Mouse (Mus musculus) small intestine, adult 2 months (tissue): ENCODE results near the gene Setdb1. TPM values are rescaled to one million over a fixed set of nuclear protein-coding genes. Genes with fewer than 3 reads are reported as not detected.
"Not testable (repeated sequence)": the region's sequence is repeated elsewhere in the genome, so short reads cannot be mapped to it uniquely, and the experiment has no call there.

ENCODE experiments used
- H3K27ac ChIP-seq: fragments of 200-500 bp; 2 replicates; pipeline ENCODE4 v1.5.1; 2012; ENCODE audit warnings: low read depth, low read length, control low read depth, inconsistent platforms; ENCODE audit not compliant: insufficient read depth
- H3K27me3 ChIP-seq: fragments of 200-500 bp; 2 replicates; pipeline ENCODE4 v1.6.1; 2012; ENCODE audit warnings: mild to moderate bottlenecking, moderate library complexity, low read length, inconsistent platforms; ENCODE audit not compliant: control insufficient read depth, insufficient read depth
- H3K36me3 ChIP-seq: fragments of 200-500 bp; 2 replicates; pipeline ENCODE4 v1.6.1; 2012; ENCODE audit warnings: mild to moderate bottlenecking, low read length, control low read depth, inconsistent platforms; ENCODE audit not compliant: control insufficient read depth, insufficient read depth
- H3K4me1 ChIP-seq: fragments of 200-500 bp; 2 replicates; pipeline ENCODE4 v1.6.1; 2012; ENCODE audit warnings: low read length, inconsistent platforms, mixed read lengths; ENCODE audit not compliant: control insufficient read depth, insufficient read depth, insufficient read length
- H3K4me3 ChIP-seq: fragments of 200-500 bp; 2 replicates; pipeline ENCODE4 v1.5.1; 2012; ENCODE audit warnings: low read depth, mild to moderate bottlenecking, control low read depth, inconsistent platforms, low read length, moderate library complexity
- CTCF ChIP-seq: fragments of 200-500 bp; IDR thresholded peaks from 2 replicates; pipeline ENCODE4 v1.5.1; 2012; ENCODE audit warnings: low read depth, mild to moderate bottlenecking, control low read depth, inconsistent platforms, low read length, moderate library complexity, mixed read lengths; ENCODE audit not compliant: insufficient replicate concordance, insufficient read length; ENCODE audit errors: extremely low read depth
- POLR2A ChIP-seq: fragments of 200-500 bp; IDR thresholded peaks from 2 replicates; pipeline ENCODE4 v1.6.1; 2012; ENCODE audit warnings: low read depth, mild to moderate bottlenecking, control low read depth, inconsistent platforms, low read length, moderate library complexity
- WGBS: fragments of 180-500 bp; shearing (Covaris S2); methylation state at CpG from one replicate; pipeline ENCODE4 v1.1.7; 2018; 5-methylcytosine and 5-hydroxymethylcytosine counted together
- polyA plus RNA-seq: library from polyadenylated mRNA; depleted of rRNA; stranded (reverse); fragments of >200 nt; gene quantifications from 2 replicates; pipeline ENCODE4 v1.2.3, GENCODE M21; 2012

Gene Setdb1
- polyA plus RNA-seq, 1 experiment, result 5.3 TPM

DNA sequence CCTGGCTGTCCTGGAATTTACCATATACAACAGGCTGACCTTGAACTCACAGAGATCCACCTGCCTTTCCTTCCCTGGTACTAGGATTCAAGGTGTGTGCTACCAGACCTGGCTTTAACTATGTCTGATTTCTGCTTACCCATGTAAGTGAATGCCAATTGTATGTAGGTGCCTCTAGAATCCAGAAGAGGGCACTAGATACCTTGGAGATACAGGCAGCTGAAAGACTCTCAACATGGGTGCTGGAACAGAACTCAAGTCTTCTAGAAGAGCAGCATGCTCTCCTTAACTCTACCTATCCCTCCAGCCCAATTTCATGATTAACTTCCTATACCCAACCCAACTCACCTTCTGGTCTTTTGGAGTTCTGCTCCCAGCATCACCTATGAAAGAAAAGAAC lies 7.5 kb downstream of the Setdb1 start:
- Histone ChIP-seq H3K4me1 (no peaks in the 10 kb centered on the region), H3K4me3 (no peak overlapping the region), H3K36me3 (peaks cover 38% of the 10 kb centered on the region), H3K27me3 (no peaks in the 10 kb centered on the region), H3K27ac (no peak overlapping the region)
- no peak for TF ChIP-seq CTCF
- TF ChIP-seq POLR2A, result no peak

GRCm38 (mm10) chr3:95348343-95348742 lies 8.7 kb downstream of the Setdb1 start:
- not testable (repeated sequence) for H3K4me1 ChIP-seq, H3K27me3 ChIP-seq, H3K4me3 ChIP-seq, H3K27ac ChIP-seq
- H3K36me3 ChIP-seq, result peaks cover 36% of the 10 kb centered on the region
- WGBS, result 97% methylated on average over 5 of the region's 5 CpGs

DNA sequence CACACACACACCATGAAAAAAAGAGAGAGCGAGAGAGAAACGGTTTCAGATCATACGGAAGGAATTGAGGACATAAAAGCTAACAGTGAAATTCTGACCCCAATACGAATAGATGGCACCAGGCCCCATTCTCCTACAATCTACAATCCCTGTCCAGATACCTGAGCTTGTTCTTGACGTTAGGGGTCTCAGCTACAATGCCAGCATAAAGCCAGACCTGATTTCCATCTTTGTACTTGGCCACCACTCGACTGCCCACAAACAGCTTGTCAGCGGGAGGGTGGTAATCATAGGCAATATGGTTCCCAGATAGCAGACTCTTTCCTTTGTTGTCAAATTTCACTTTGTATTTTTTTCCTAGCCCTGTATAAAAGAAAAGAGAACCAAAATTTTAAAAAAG lies 10.5 kb downstream of the Setdb1 start:
- TF ChIP-seq POLR2A, result no peak
- TF ChIP-seq CTCF, result no peak
- Histone ChIP-seq H3K27me3 (no peaks in the 10 kb centered on the region), H3K27ac (no peak overlapping the region), H3K4me1 (no peaks in the 10 kb centered on the region), H3K4me3 (no peak overlapping the region), H3K36me3 (peaks cover 41% of the 10 kb centered on the region)
- WGBS, result 92% methylated on average over 7 of the region's 7 CpGs

GRCm38 (mm10) chr3:95343356-95344000 lies 13.5 kb downstream of the Setdb1 start:
- H3K4me1 ChIP-seq, H3K4me3 ChIP-seq, H3K27ac ChIP-seq, H3K27me3 ChIP-seq: not testable (repeated sequence)
- H3K36me3 ChIP-seq, result peaks cover 60% of the 10 kb centered on the region
- 88% methylated on average over 9 of the region's 9 CpGs for WGBS

DNA sequence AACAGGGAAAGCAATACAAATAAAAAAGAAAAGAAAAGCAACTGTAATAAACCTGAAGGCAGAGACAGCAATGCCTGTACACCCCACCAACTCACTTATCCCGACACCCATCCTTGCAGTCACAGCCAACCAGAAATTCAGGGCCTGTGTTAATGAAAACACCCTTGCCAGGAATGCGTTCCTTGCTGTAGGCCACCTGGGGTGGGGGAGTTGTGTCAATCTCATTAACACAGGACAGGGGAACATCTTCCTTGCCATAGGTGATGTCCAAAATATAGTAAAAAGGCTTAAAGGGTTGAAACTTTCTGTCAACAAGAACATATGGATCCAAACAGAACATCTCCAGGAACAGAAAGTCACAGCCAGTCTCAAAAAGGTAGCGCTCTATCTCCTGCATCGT lies 18.8 kb downstream of the Setdb1 start:
- Histone ChIP-seq H3K4me3 (no peak overlapping the region), H3K36me3 (peaks cover 64% of the 10 kb centered on the region), H3K27me3 (no peaks in the 10 kb centered on the region), H3K27ac (no peak overlapping the region), H3K4me1 (no peaks in the 10 kb centered on the region)
- TF ChIP-seq CTCF (no peak), POLR2A (no peak)
- WGBS, result 91% methylated on average over 4 of the region's 4 CpGs

DNA sequence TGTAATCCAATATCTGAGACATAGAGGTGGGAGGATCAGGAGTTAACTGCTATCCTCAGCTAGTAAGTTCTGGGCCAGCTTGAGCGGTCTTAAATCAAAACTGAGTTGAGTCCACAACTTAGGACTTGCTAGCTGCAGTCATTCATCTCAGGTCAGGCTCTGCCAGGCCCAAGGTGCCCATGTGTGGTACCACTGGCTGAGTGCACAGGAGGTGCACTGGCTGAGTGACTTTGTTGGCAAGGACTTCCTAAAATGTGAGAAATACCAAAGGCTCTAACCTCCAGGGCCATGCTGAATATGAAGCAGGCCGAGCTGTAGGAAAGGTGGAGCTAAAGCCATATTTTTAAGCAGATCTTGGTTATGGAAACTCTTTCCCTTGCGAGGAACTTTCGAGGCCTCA lies 19.7 kb downstream of the Setdb1 start:
- H3K27ac ChIP-seq, result no peak overlapping the region
- peaks cover 63% of the 10 kb centered on the region for H3K36me3 ChIP-seq
- 93% methylated on average over 4 of the region's 4 CpGs for WGBS
- no peak for TF ChIP-seq POLR2A
- no peak for TF ChIP-seq CTCF
- no peaks in the 10 kb centered on the region for H3K4me1 ChIP-seq
- H3K27me3 ChIP-seq, result no peaks in the 10 kb centered on the region
- no peak overlapping the region for H3K4me3 ChIP-seq

GRCm38 (mm10) chr3:95331528-95331927 lies 25.5 kb downstream of the Setdb1 start:
- WGBS, result 80% methylated on average over 1 of the region's 1 CpGs
- H3K36me3 ChIP-seq, result peaks cover 45% of the 10 kb centered on the region
- H3K4me3 ChIP-seq, result no peak overlapping the region
- H3K27me3 ChIP-seq, result no peaks in the 10 kb centered on the region
- TF ChIP-seq POLR2A, result no peak
- TF ChIP-seq CTCF, result no peak
- no peaks in the 10 kb centered on the region for H3K4me1 ChIP-seq
- no peak overlapping the region for H3K27ac ChIP-seq
